9 mouse cellular contexts compared by ENCODE assay signal in genomic region chr6:121145010-121145604, GRCm38 (mm10). TPM values are rescaled to one million over a fixed set of nuclear protein-coding genes. Genes with fewer than 3 reads are reported as not detected.
DNase-seq lines count a peak whose midpoint lies in the region; ATAC-seq and TF ChIP-seq lines count a peak whose summit lies in the region.
"Had no signal": no experiment of that assay in that cellular context is flagged by ENCODE, and none has a peak within 500 bp of the region (broad histone marks: within the 10 kb centered on the region; RNA-seq: fewer than 3 reads in every experiment).

No protein-coding gene starts in this region.

- no peak overlapping the region for H3K4me3 ChIP-seq in heart, embryonic 13.5 days
- H3K4me3 ChIP-seq in heart, embryonic 10.5 days = no peak overlapping the region
- H3K4me3 ChIP-seq in neural tube, embryonic 15.5 days (replicated peaks) = no peak overlapping the region
- H3K4me3 ChIP-seq in olfactory bulb, adult 2 months (ENCODE audit: insufficient read depth, low read depth, low read length) = no peak overlapping the region

- ATAC-seq in heart, embryonic 13.5 days (ENCODE audit: extremely low read depth, insufficient number of reproducible peaks, low FRiP score, low TSS enrichment) = no peak
- ATAC-seq in neural tube, embryonic 15.5 days (ENCODE audit: low FRiP score) = no peak

- H3K27me3 ChIP-seq in heart, embryonic 13.5 days (replicated peaks) = no peaks in the 10 kb centered on the region
- no peaks in the 10 kb centered on the region for H3K27me3 ChIP-seq in heart, embryonic 10.5 days (ENCODE audit: insufficient read depth, poor library complexity, severe bottlenecking)
- no peaks in the 10 kb centered on the region for H3K27me3 ChIP-seq in neural tube, embryonic 15.5 days (replicated peaks)

- H3K27ac ChIP-seq in heart, embryonic 13.5 days (replicated peaks) = 0 out of 2 replicates have a peak overlapping the region, but pooled peaks have one; percentile 1
- no peak overlapping the region for H3K27ac ChIP-seq in heart, embryonic 10.5 days
- no peak overlapping the region for H3K27ac ChIP-seq in neural tube, embryonic 15.5 days (replicated peaks)
- H3K27ac ChIP-seq in olfactory bulb, adult 2 months (ENCODE audit: insufficient read depth, low read depth, low read length) = peak overlapping the region; percentile 75

- no peaks in the 10 kb centered on the region for H3K36me3 ChIP-seq in heart, embryonic 13.5 days
- no peaks in the 10 kb centered on the region for H3K36me3 ChIP-seq in heart, embryonic 10.5 days
- H3K36me3 ChIP-seq in neural tube, embryonic 15.5 days = no peaks in the 10 kb centered on the region

- no peak overlapping the region for H3K4me2 ChIP-seq in heart, embryonic 13.5 days
- no peak overlapping the region for H3K4me2 ChIP-seq in neural tube, embryonic 15.5 days

- no peak for TF ChIP-seq CTCF in olfactory bulb, adult 2 months (IDR thresholded peaks at IDR 0.05; ENCODE audit: insufficient read depth, low read depth, low read length)

- TF ChIP-seq POLR2A in olfactory bulb, adult 2 months (IDR thresholded peaks at IDR 0.05; ENCODE audit: insufficient read depth, low read depth, low read length) = no peak

- peaks cover 40% of the 10 kb centered on the region for H3K4me1 ChIP-seq in heart, embryonic 13.5 days
- H3K4me1 ChIP-seq in heart, embryonic 10.5 days = peaks cover 29% of the 10 kb centered on the region
- peaks cover 13% of the 10 kb centered on the region for H3K4me1 ChIP-seq in neural tube, embryonic 15.5 days
- peaks cover 20% of the 10 kb centered on the region for H3K4me1 ChIP-seq in olfactory bulb, adult 2 months (ENCODE audit: control insufficient read depth, insufficient read depth, low read length)

- H3K9me3 ChIP-seq in heart, embryonic 13.5 days = no peaks in the 10 kb centered on the region
- no peaks in the 10 kb centered on the region for H3K9me3 ChIP-seq in heart, embryonic 10.5 days
- no peaks in the 10 kb centered on the region for H3K9me3 ChIP-seq in neural tube, embryonic 15.5 days (replicated peaks)

- H3K9ac ChIP-seq in heart, embryonic 13.5 days = no peak overlapping the region
- H3K9ac ChIP-seq in neural tube, embryonic 15.5 days (replicated peaks) = no peak overlapping the region

- no peak for DNase-seq in heart, embryonic 10.5 days (ENCODE audit: low spot score)
- peak; percentile 44 for DNase-seq in neural tube, embryonic 10.5 days (ENCODE audit: extremely low spot score, low spot score)
- DNase-seq in brain, adult 2 months (ENCODE audit: low read depth, low spot score) = peak; percentile 74
- no peak for DNase-seq in urinary bladder, postnatal 36 days (ENCODE audit: low spot score in 2 of 2)
- no peak for DNase-seq in spleen, adult 18-20 months
- DNase-seq: kidney, postnatal 10 days had no signal

- 63% methylated on average over 13 of the region's 13 CpGs for WGBS in heart, embryonic 13.5 days
- WGBS in heart, embryonic 10.5 days = 64% methylated on average over 13 of the region's 13 CpGs
- WGBS in neural tube, embryonic 15.5 days = 54% methylated on average over 13 of the region's 13 CpGs
- 66% methylated on average over 13 of the region's 13 CpGs for WGBS in olfactory bulb, adult 2 months

RNA-seq across cellular contexts. Expression of gene Mical3, which starts 14.3 kb away (rescaled TPM):
- 28.2 and 29.2 TPM in 2 replicates for polyA plus RNA-seq in heart, embryonic 13.5 days (2015; fragmentation: Nextera tagmentation; extraction: Ambion mirVana)
- polyA plus RNA-seq in heart, embryonic 10.5 days (2016; fragmentation: Nextera tagmentation; extraction: Ambion mirVana) = 25.8 and 37.3 TPM in 2 replicates
- polyA plus RNA-seq in neural tube, embryonic 15.5 days (2015; fragmentation: Nextera tagmentation; extraction: Ambion mirVana) = 30.3 and 35.2 TPM in 2 replicates
- polyA plus RNA-seq in olfactory bulb, adult 2 months (2012; ENCODE audit: insufficient read depth, insufficient read length, low replicate concordance, missing spikeins) = 277 TPM in 1 of 2 replicates, not detected in the other

RNA-seq across cellular contexts. Expression of gene Pex26, which starts 38.4 kb away (rescaled TPM):
- 4.7 and 5.2 TPM in 2 replicates for polyA plus RNA-seq in heart, embryonic 13.5 days (2015; fragmentation: Nextera tagmentation; extraction: Ambion mirVana)
- polyA plus RNA-seq in heart, embryonic 10.5 days (2016; fragmentation: Nextera tagmentation; extraction: Ambion mirVana) = 5.1 and 6.6 TPM in 2 replicates
- 14.3 and 15.0 TPM in 2 replicates for polyA plus RNA-seq in neural tube, embryonic 15.5 days (2015; fragmentation: Nextera tagmentation; extraction: Ambion mirVana)
- not detected in 2 replicates for polyA plus RNA-seq in olfactory bulb, adult 2 months (2012; ENCODE audit: insufficient read depth, insufficient read length, low replicate concordance, missing spikeins)

Comparison
In these comparisons a context has a peak if more than half of its experiments do, and no peak if none do; other contexts are left out.
1. H3K27ac ChIP-seq: peak in heart, embryonic 13.5 days (single experiment) and olfactory bulb, adult 2 months (single experiment); none in heart, embryonic 10.5 days (single experiment) and neural tube, embryonic 15.5 days (single experiment).
2. DNase-seq: peak in neural tube, embryonic 10.5 days (single experiment) and brain, adult 2 months (single experiment); none in heart, embryonic 10.5 days (single experiment), urinary bladder, postnatal 36 days (0 of 2) and spleen, adult 18-20 months (0 of 2).